Mouse (Mus musculus): Measurements from ENCODE around the gene Tmco1. TPM values are rescaled to one million over a fixed set of nuclear protein-coding genes. Genes with fewer than 3 reads are reported as not detected.
"Not testable (repeated sequence)": the region's sequence is repeated elsewhere in the genome, so short reads cannot be mapped to it uniquely, and the experiment has no call there.

The Tmco1 gene
- polyA plus RNA-seq, 1 experiment from 2014 or later, result 69.8 TPM

DNA sequence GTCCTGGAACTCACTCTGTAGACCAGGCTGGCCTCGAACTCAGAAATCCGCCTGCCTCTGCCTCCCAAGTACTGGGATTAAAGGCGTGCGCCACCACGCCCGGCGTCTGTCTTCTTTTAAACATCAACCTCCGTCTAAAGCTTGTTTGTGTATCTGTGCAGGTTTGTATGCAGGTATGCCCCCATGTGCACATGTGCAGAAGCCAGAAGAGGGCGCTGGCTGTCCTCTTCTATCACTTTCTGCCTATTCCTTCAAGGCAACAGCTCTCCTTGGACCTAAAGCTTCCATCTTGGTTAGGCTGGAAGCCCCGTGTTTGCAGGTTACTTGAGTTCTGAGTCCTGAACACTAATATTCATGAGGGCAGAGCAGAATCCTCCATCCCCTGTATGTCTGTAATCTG, 34.7 kb downstream of the Tmco1 start:
- Histone ChIP-seq H3K4me2 (no peak overlapping the region), H3K4me1 (replicated peaks) (peaks cover 7% of the 10 kb centered on the region; the same call in 1 of the 2 replicates), H3K9ac (no peak overlapping the region), H3K9me3 (no peaks in the 10 kb centered on the region), H3K27ac (replicated peaks) (no peak overlapping the region), H3K27me3 (peaks cover 6% of the 10 kb centered on the region; the same call in 1 of the 2 replicates), H3K4me3 (no peak overlapping the region), H3K36me3 (no peaks in the 10 kb centered on the region)
- WGBS, result 91% methylated on average over 10 of the region's 10 CpGs
- no peak for ATAC-seq (ENCODE audit: low FRiP score, low read depth)

- H3K4me1 ChIP-seq (replicated peaks); ATAC-seq (ENCODE audit: low FRiP score, low read depth); H3K9ac ChIP-seq; H3K4me3 ChIP-seq; H3K27ac ChIP-seq (replicated peaks); H3K36me3 ChIP-seq; H3K4me2 ChIP-seq; H3K27me3 ChIP-seq; H3K9me3 ChIP-seq: not testable (repeated sequence)
- 92% methylated on average over 10 of the region's 10 CpGs for WGBS
Measured at GRCm38 (mm10) chr1:167345994-167346520, 37.9 kb downstream of the Tmco1 start.

- H3K9ac ChIP-seq; H3K4me1 ChIP-seq (replicated peaks); H3K9me3 ChIP-seq; ATAC-seq (ENCODE audit: low FRiP score, low read depth); H3K36me3 ChIP-seq; H3K27me3 ChIP-seq; H3K4me3 ChIP-seq: not testable (repeated sequence)
- Histone ChIP-seq H3K27ac (replicated peaks) (peak overlapping the region; percentile 88; the same call in 1 of the 2 replicates), H3K4me2 (peak overlapping the region; percentile 69; the same call in 1 of the 2 replicates)
- whole genome bisulfite sequencing, result 66% methylated on average over 3 of the region's 3 CpGs
Measured at GRCm38 (mm10) chr1:167349206-167349605, 41.0 kb downstream of the Tmco1 start.

DNA sequence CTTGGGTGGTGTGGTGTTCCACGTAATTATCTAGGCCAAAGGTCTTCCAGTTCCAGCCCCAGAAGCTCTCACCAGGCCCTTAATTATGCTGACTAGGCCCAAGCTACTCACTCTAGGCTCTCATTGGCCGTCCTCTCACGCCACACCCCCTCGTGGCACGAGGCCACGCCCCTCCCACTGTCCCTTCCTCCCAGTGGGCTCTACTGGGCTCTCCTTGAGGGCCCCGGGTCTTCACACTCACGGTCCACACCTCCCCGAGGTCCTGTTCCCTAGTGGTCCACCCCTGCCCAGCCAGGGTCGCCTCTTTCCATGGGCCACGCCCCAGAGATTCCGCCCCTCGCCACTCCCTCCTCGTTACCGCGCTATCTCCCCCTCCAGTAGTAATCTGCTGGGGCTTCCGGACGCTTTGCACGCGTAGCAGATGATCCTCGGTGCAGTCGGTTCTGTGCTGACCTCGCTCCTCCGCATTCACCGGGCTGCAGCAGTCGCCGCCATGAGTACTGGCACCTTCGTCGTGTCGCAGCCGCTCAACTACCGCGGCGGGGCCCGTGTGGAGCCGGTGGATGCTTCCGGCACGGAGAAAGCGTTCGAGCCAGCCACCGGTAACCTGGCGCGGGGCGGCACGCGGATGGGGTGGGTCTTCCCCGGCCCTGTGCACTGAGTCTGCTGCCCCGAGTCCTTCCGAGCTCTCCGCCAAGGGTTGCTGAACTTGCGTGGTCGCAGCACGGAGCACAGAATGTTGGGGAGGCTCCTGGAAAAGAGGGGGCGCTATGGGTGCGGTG, 41.8 kb downstream of the Tmco1 start, which contains the start of gene Aldh9a1:
TSS of gene Aldh9a1 (plus strand) at position 177 of the 782 bp plus-strand sequence.
- Histone ChIP-seq H3K36me3 (no peaks in the 10 kb centered on the region), H3K4me1 (replicated peaks) (peaks cover 9% of the 10 kb centered on the region; the same call in 1 of the 2 replicates), H3K27me3 (no peaks in the 10 kb centered on the region), H3K4me3 (peak within 1 kb of the TSS; percentile 67), H3K27ac (replicated peaks) (peak within 1 kb of the TSS; percentile 88), H3K9ac (peak within 1 kb of the TSS; percentile 76), H3K4me2 (peak within 1 kb of the TSS; percentile 69), H3K9me3 (no peaks in the 10 kb centered on the region)
- under 1% methylated on average over 55 of the region's 55 CpGs for WGBS
- ATAC-seq (ENCODE audit: low FRiP score, low read depth), result peak; percentile 99

- Histone ChIP-seq H3K9ac (peak overlapping the region; percentile 76), H3K4me3 (peak overlapping the region; percentile 67), H3K4me1 (replicated peaks) (peaks cover 9% of the 10 kb centered on the region; the same call in 1 of the 2 replicates), H3K4me2 (peak overlapping the region; percentile 69), H3K36me3 (peaks cover 4% of the 10 kb centered on the region), H3K9me3 (no peaks in the 10 kb centered on the region), H3K27ac (replicated peaks) (peak overlapping the region; percentile 88), H3K27me3 (no peaks in the 10 kb centered on the region)
- WGBS, result 31% methylated on average over 13 of the region's 13 CpGs
- ATAC-seq (ENCODE audit: low FRiP score, low read depth), result no peak; the same call in 1 of the 2 replicates
Measured at GRCm38 (mm10) chr1:167350597-167351415, 42.6 kb downstream of the Tmco1 start.

- Histone ChIP-seq H3K4me2 (no peak overlapping the region), H3K4me1 (replicated peaks) (peaks cover 9% of the 10 kb centered on the region; the same call in 1 of the 2 replicates), H3K27ac (replicated peaks) (no peak overlapping the region), H3K4me3 (no peak overlapping the region), H3K27me3 (no peaks in the 10 kb centered on the region), H3K9me3 (no peaks in the 10 kb centered on the region), H3K36me3 (peaks cover 17% of the 10 kb centered on the region), H3K9ac (no peak overlapping the region)
- WGBS, result 92% methylated on average over 14 of the region's 14 CpGs
- ATAC-seq (ENCODE audit: low FRiP score, low read depth), result no peak
Measured at GRCm38 (mm10) chr1:167352403-167352802, 44.2 kb downstream of the Tmco1 start.

DNA sequence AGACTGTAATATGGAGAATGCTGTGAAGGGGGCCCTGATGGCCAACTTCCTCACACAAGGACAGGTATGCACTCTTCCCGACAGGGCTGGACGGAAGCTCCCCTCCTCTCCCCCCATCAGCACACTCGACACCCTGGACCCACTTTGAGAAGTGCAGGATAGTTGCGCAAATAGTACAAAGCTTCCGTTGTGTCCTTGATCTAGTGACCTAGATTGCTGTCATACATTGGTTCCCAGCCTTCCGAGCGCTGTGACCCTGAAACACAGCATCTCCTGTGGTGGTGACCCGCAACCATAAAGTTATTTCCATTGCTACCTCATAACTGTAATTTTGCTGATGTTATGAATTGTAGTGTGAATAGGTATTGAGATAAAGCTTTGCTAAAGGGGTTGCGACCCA, 49.2 kb downstream of the Tmco1 start:
- H3K36me3 ChIP-seq, result peaks cover 19% of the 10 kb centered on the region
- H3K4me2 ChIP-seq, result no peak overlapping the region
- H3K9ac ChIP-seq, result no peak overlapping the region
- no peak overlapping the region for H3K4me3 ChIP-seq
- no peak overlapping the region for H3K27ac ChIP-seq (replicated peaks)
- WGBS, result 95% methylated on average over 9 of the region's 9 CpGs
- no peak for ATAC-seq (ENCODE audit: low FRiP score, low read depth)
- no peaks in the 10 kb centered on the region for H3K4me1 ChIP-seq (replicated peaks)
- H3K27me3 ChIP-seq, result no peaks in the 10 kb centered on the region
- no peaks in the 10 kb centered on the region for H3K9me3 ChIP-seq

- Histone ChIP-seq H3K4me2 (no peak overlapping the region), H3K9ac (no peak overlapping the region), H3K9me3 (no peaks in the 10 kb centered on the region), H3K4me3 (no peak overlapping the region), H3K27me3 (no peaks in the 10 kb centered on the region), H3K4me1 (replicated peaks) (no peaks in the 10 kb centered on the region), H3K36me3 (peaks cover 22% of the 10 kb centered on the region), H3K27ac (replicated peaks) (no peak overlapping the region)
- 83% methylated on average over 9 of the region's 9 CpGs for WGBS
- no peak for ATAC-seq (ENCODE audit: low FRiP score, low read depth)
Measured at GRCm38 (mm10) chr1:167358731-167359130, 50.6 kb downstream of the Tmco1 start.

DNA sequence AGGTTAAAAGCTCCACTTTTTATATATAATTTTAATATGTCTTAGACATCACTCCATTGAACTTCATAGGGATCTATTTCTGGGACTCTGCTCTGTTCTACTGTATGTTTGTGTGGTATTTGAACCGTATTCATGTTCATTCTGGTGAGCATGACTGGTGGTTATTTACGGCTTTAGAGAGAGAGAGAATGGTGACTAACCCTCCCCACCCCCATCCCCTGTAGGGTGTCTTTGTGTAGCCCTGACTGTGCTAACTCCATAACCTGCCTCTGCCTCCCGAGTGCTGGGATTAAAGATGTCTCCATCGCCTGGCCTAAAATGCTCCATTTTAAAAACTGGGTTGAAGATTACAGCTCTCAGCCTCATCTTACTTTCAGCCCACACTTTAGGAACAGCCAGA, 52.1 kb downstream of the Tmco1 start:
- Histone ChIP-seq H3K9ac (no peak overlapping the region), H3K4me3 (no peak overlapping the region), H3K27ac (replicated peaks) (no peak overlapping the region), H3K4me2 (no peak overlapping the region), H3K4me1 (replicated peaks) (no peaks in the 10 kb centered on the region), H3K27me3 (no peaks in the 10 kb centered on the region), H3K36me3 (peaks cover 22% of the 10 kb centered on the region), H3K9me3 (no peaks in the 10 kb centered on the region)
- no peak for ATAC-seq (ENCODE audit: low FRiP score, low read depth)
- WGBS, result 51% methylated on average over 4 of the region's 4 CpGs

DNA sequence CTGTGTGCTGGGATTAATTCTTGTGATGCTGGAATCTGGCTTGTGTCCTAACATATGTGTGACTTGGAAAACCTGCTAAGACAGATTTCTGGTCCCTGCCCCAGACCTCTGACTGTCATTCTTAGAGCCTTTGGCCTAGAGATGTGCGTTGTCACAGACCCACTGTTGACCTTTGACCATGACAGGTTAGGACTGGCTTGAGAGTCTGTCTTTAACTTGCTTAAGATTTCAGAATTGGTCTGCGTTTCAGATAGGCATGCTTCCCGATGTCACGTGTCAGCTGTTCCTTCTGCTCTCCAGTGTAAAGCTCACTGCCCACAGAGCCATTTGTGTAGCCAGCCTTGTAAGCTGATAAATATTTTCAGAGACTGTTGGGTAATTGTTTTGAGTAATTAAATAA, 54.6 kb downstream of the Tmco1 start:
- Histone ChIP-seq H3K4me2 (no peak overlapping the region), H3K4me1 (replicated peaks) (no peaks in the 10 kb centered on the region), H3K27ac (replicated peaks) (no peak overlapping the region), H3K4me3 (no peak overlapping the region), H3K27me3 (no peaks in the 10 kb centered on the region), H3K9me3 (no peaks in the 10 kb centered on the region), H3K9ac (no peak overlapping the region), H3K36me3 (peaks cover 9% of the 10 kb centered on the region)
- 80% methylated on average over 4 of the region's 4 CpGs for WGBS
- ATAC-seq (ENCODE audit: low FRiP score, low read depth), result no peak

DNA sequence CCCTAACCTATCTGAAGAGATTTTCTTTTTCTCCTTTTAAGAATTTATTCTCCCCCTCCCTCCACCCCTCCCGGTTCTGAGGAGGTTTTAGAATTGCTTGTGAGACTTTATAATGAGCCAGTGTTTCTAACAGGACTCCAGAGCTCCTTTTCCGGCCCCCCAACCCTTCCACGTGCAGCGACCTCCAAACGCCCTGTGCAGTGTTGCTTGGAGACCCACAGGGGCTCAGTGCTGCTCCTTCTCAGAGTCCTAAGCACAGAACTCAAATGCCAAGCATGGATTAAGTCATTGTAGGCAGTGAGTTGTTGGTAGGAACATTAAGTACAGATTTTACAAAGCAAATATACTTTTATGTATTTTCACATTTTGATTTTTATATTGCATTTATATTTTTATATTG, 55.1 kb downstream of the Tmco1 start:
- no peaks in the 10 kb centered on the region for H3K27me3 ChIP-seq
- 44% methylated on average over 5 of the region's 5 CpGs for WGBS
- no peak for ATAC-seq (ENCODE audit: low FRiP score, low read depth)

GRCm38 (mm10) chr1:167365808-167366207, 57.6 kb downstream of the Tmco1 start:
- ATAC-seq (ENCODE audit: low FRiP score, low read depth), result no peak
- H3K9me3 ChIP-seq, result no peaks in the 10 kb centered on the region
- no peak overlapping the region for H3K4me3 ChIP-seq
- H3K4me1 ChIP-seq (replicated peaks), result no peaks in the 10 kb centered on the region
- no peak overlapping the region for H3K9ac ChIP-seq
- H3K27me3 ChIP-seq, result no peaks in the 10 kb centered on the region
- no peak overlapping the region for H3K27ac ChIP-seq (replicated peaks)
- no peak overlapping the region for H3K4me2 ChIP-seq
- H3K36me3 ChIP-seq, result peaks cover 9% of the 10 kb centered on the region
- WGBS, result 94% methylated on average over 7 of the region's 7 CpGs

More for the DNA sequence above, 55.1 kb downstream of the Tmco1 start:
- H3K36me3 ChIP-seq, result peaks cover 9% of the 10 kb centered on the region
- H3K27ac ChIP-seq (replicated peaks), result no peak overlapping the region
- no peak overlapping the region for H3K9ac ChIP-seq
- H3K4me3 ChIP-seq, result no peak overlapping the region
- H3K4me1 ChIP-seq (replicated peaks), result no peaks in the 10 kb centered on the region
- no peak overlapping the region for H3K4me2 ChIP-seq
- no peaks in the 10 kb centered on the region for H3K9me3 ChIP-seq

All from hindbrain, embryonic 15.5 days (tissue).